Mouse (Mus musculus) midbrain, embryonic 12.5 days (tissue): ENCODE results near the gene Setd1b. TPM values are rescaled to one million over a fixed set of nuclear protein-coding genes. Genes with fewer than 3 reads are reported as not detected.

Experiments used
- ATAC-seq: fragments of 200-750 bp; cut with Nextera tagmentation; 2 replicates; pipeline ENCODE4 v1.8.0; 2017; ENCODE audit warnings: low read depth, moderate TSS enrichment, moderate library complexity; ENCODE audit not compliant: low FRiP score
- H3K27ac ChIP-seq: fragments of 300-500 bp; sonication (generic); replicated peaks from 2 replicates; pipeline ENCODE4 v1.5.1; 2016; ENCODE audit warnings: mild to moderate bottlenecking
- H3K27me3 ChIP-seq: fragments of 300-500 bp; sonication (generic); 2 replicates; pipeline ENCODE4 v1.6.1; 2016; ENCODE audit warnings: mild to moderate bottlenecking
- H3K36me3 ChIP-seq: fragments of 300-500 bp; sonication (generic); 2 replicates; pipeline ENCODE4 v1.6.1; 2016
- H3K4me1 ChIP-seq: fragments of 300-500 bp; sonication (generic); 2 replicates; pipeline ENCODE4 v1.6.1; 2016
- H3K4me2 ChIP-seq: fragments of 300-500 bp; sonication (generic); replicated peaks from 2 replicates; pipeline ENCODE4 v1.6.1; 2016; ENCODE audit warnings: mild to moderate bottlenecking, moderate library complexity
- H3K4me3 ChIP-seq: fragments of 300-500 bp; sonication (generic); 2 replicates; pipeline ENCODE4 v1.5.1; 2016; ENCODE audit warnings: mild to moderate bottlenecking
- H3K9ac ChIP-seq: fragments of 300-500 bp; sonication (generic); replicated peaks from 2 replicates; pipeline ENCODE4 v1.6.1; 2016; ENCODE audit warnings: mild to moderate bottlenecking, moderate library complexity
- H3K9me3 ChIP-seq: fragments of 300-500 bp; sonication (generic); 2 replicates; pipeline ENCODE4 v1.6.1; 2016; ENCODE audit warnings: mild to moderate bottlenecking
- WGBS: fragments of 180-500 bp; shearing (Covaris S2); methylation state at CpG from one replicate; pipeline ENCODE4 v1.1.7; 2016; 5-methylcytosine and 5-hydroxymethylcytosine counted together
- polyA plus RNA-seq: library from polyadenylated mRNA; unstranded; fragments of >200 nt; fragmentation: Nextera tagmentation; extraction: Ambion mirVana; gene quantifications from 2 replicates; pipeline ENCODE4 v1.2.1, GENCODE M21; 2016

Setd1b gene
- polyA plus RNA-seq, 1 experiment from 2014 or later, result 13.2 TPM

GRCm38 (mm10) chr5:123178792-123179191, 36.8 kb downstream of the Setd1b start:
- Histone ChIP-seq H3K36me3 (no peaks in the 10 kb centered on the region), H3K9ac (no peak overlapping the region), H3K4me2 (no peak overlapping the region), H3K27ac (no peak overlapping the region), H3K4me3 (no peak overlapping the region), H3K4me1 (no peaks in the 10 kb centered on the region), H3K27me3 (no peaks in the 10 kb centered on the region), H3K9me3 (0 out of 2 replicates have a peak, but pooled peaks cover 5% of the 10 kb centered on the region)
- WGBS, result 96% methylated on average over 5 of the region's 5 CpGs
- no peak for ATAC-seq

GRCm38 (mm10) chr5:123180390-123180789, 38.4 kb downstream of the Setd1b start:
- Histone ChIP-seq H3K4me2 (no peak overlapping the region), H3K9me3 (0 out of 2 replicates have a peak, but pooled peaks cover 5% of the 10 kb centered on the region), H3K4me1 (no peaks in the 10 kb centered on the region), H3K4me3 (no peak overlapping the region), H3K27ac (no peak overlapping the region), H3K27me3 (no peaks in the 10 kb centered on the region), H3K36me3 (no peaks in the 10 kb centered on the region), H3K9ac (no peak overlapping the region)
- WGBS, result 94% methylated on average over 15 of the region's 15 CpGs
- ATAC-seq, result no peak

GRCm38 (mm10) chr5:123181536-123181935, 39.5 kb downstream of the Setd1b start:
- H3K9me3 ChIP-seq, result 0 out of 2 replicates have a peak, but pooled peaks cover 5% of the 10 kb centered on the region
- no peak overlapping the region for H3K4me2 ChIP-seq
- WGBS, result 73% methylated on average over 6 of the region's 6 CpGs
- H3K4me3 ChIP-seq, result no peak overlapping the region
- H3K4me1 ChIP-seq, result no peaks in the 10 kb centered on the region
- ATAC-seq, result no peak
- no peak overlapping the region for H3K27ac ChIP-seq
- no peak overlapping the region for H3K9ac ChIP-seq
- no peaks in the 10 kb centered on the region for H3K27me3 ChIP-seq
- no peaks in the 10 kb centered on the region for H3K36me3 ChIP-seq

GRCm38 (mm10) chr5:123182651-123183050, 40.7 kb downstream of the Setd1b start, which contains the start of gene Hpd:
Gene Hpd, minus strand, starts transcription at chr5:123182727.
- Histone ChIP-seq H3K9ac (no peak within 1 kb of the TSS), H3K4me1 (no peaks in the 10 kb centered on the region), H3K36me3 (no peaks in the 10 kb centered on the region), H3K4me2 (no peak within 1 kb of the TSS), H3K27me3 (no peaks in the 10 kb centered on the region), H3K27ac (no peak within 1 kb of the TSS), H3K4me3 (no peak within 1 kb of the TSS), H3K9me3 (0 out of 2 replicates have a peak, but pooled peaks cover 5% of the 10 kb centered on the region)
- ATAC-seq, result no peak
- WGBS, result 85% methylated on average over 10 of the region's 10 CpGs

- ATAC-seq, result no peak
- Histone ChIP-seq H3K4me2 (no peak overlapping the region), H3K9ac (no peak overlapping the region), H3K4me1 (no peaks in the 10 kb centered on the region), H3K27me3 (no peaks in the 10 kb centered on the region), H3K36me3 (no peaks in the 10 kb centered on the region), H3K4me3 (no peak overlapping the region), H3K9me3 (no peaks in the 10 kb centered on the region), H3K27ac (no peak overlapping the region)
- 80% methylated on average over 6 of the region's 6 CpGs for WGBS
Observed at GRCm38 (mm10) chr5:123185966-123186365, 44.0 kb downstream of the Setd1b start.

- ATAC-seq, result no peak
- no peaks in the 10 kb centered on the region for H3K36me3 ChIP-seq
- no peaks in the 10 kb centered on the region for H3K4me1 ChIP-seq
- H3K9ac ChIP-seq, result no peak overlapping the region
- no peak overlapping the region for H3K4me2 ChIP-seq
- 88% methylated on average over 3 of the region's 3 CpGs for WGBS
- H3K27ac ChIP-seq, result no peak overlapping the region
- H3K4me3 ChIP-seq, result no peak overlapping the region
- no peaks in the 10 kb centered on the region for H3K27me3 ChIP-seq
- no peaks in the 10 kb centered on the region for H3K9me3 ChIP-seq
Observed at GRCm38 (mm10) chr5:123187306-123187705, 45.3 kb downstream of the Setd1b start.

- no peak overlapping the region for H3K4me2 ChIP-seq
- 77% methylated on average over 3 of the region's 3 CpGs for WGBS
- no peaks in the 10 kb centered on the region for H3K9me3 ChIP-seq
- H3K27me3 ChIP-seq, result no peaks in the 10 kb centered on the region
- H3K9ac ChIP-seq, result no peak overlapping the region
- peaks cover 4% of the 10 kb centered on the region; the same call in 1 of the 2 replicates for H3K4me1 ChIP-seq
- no peaks in the 10 kb centered on the region for H3K36me3 ChIP-seq
- ATAC-seq, result no peak
- H3K27ac ChIP-seq, result no peak overlapping the region
- H3K4me3 ChIP-seq, result no peak overlapping the region
Observed at GRCm38 (mm10) chr5:123190912-123191311, 48.9 kb downstream of the Setd1b start.

- Histone ChIP-seq H3K4me1 (peaks cover 4% of the 10 kb centered on the region; the same call in 1 of the 2 replicates), H3K36me3 (no peaks in the 10 kb centered on the region), H3K9me3 (no peaks in the 10 kb centered on the region), H3K27ac (no peak overlapping the region), H3K4me2 (no peak overlapping the region), H3K27me3 (no peaks in the 10 kb centered on the region), H3K4me3 (no peak overlapping the region), H3K9ac (no peak overlapping the region)
- no peak for ATAC-seq
- 90% methylated on average over 6 of the region's 6 CpGs for WGBS
Observed at GRCm38 (mm10) chr5:123191427-123191826, 49.4 kb downstream of the Setd1b start.

GRCm38 (mm10) chr5:123192606-123193150, 50.7 kb downstream of the Setd1b start:
- Histone ChIP-seq H3K9ac (no peak overlapping the region), H3K4me1 (peaks cover 4% of the 10 kb centered on the region; the same call in 1 of the 2 replicates), H3K4me3 (no peak overlapping the region), H3K27me3 (no peaks in the 10 kb centered on the region), H3K36me3 (no peaks in the 10 kb centered on the region), H3K27ac (no peak overlapping the region), H3K9me3 (no peaks in the 10 kb centered on the region), H3K4me2 (no peak overlapping the region)
- ATAC-seq, result no peak
- 51% methylated on average over 9 of the region's 9 CpGs for WGBS

GRCm38 (mm10) chr5:123193436-123193835, 51.4 kb downstream of the Setd1b start:
- no peak for ATAC-seq
- peaks cover 4% of the 10 kb centered on the region; the same call in 1 of the 2 replicates for H3K4me1 ChIP-seq
- WGBS, result 82% methylated on average over 5 of the region's 5 CpGs
- H3K4me2 ChIP-seq, result no peak overlapping the region
- no peaks in the 10 kb centered on the region for H3K36me3 ChIP-seq
- H3K27ac ChIP-seq, result no peak overlapping the region
- H3K9ac ChIP-seq, result no peak overlapping the region
- no peak overlapping the region for H3K4me3 ChIP-seq
- no peaks in the 10 kb centered on the region for H3K9me3 ChIP-seq
- H3K27me3 ChIP-seq, result no peaks in the 10 kb centered on the region

GRCm38 (mm10) chr5:123194856-123195255, 52.9 kb downstream of the Setd1b start:
- no peaks in the 10 kb centered on the region for H3K36me3 ChIP-seq
- no peaks in the 10 kb centered on the region for H3K27me3 ChIP-seq
- 87% methylated on average over 6 of the region's 6 CpGs for WGBS
- no peak overlapping the region for H3K4me2 ChIP-seq
- no peak overlapping the region for H3K27ac ChIP-seq
- no peak overlapping the region for H3K4me3 ChIP-seq
- no peak overlapping the region for H3K9ac ChIP-seq
- no peak for ATAC-seq
- H3K9me3 ChIP-seq, result no peaks in the 10 kb centered on the region
- peaks cover 4% of the 10 kb centered on the region; the same call in 1 of the 2 replicates for H3K4me1 ChIP-seq

- Histone ChIP-seq H3K4me2 (no peak overlapping the region), H3K4me1 (peaks cover 4% of the 10 kb centered on the region; the same call in 1 of the 2 replicates), H3K4me3 (no peak overlapping the region), H3K27ac (no peak overlapping the region), H3K9me3 (no peaks in the 10 kb centered on the region), H3K27me3 (no peaks in the 10 kb centered on the region), H3K36me3 (no peaks in the 10 kb centered on the region), H3K9ac (no peak overlapping the region)
- no peak for ATAC-seq
- WGBS, result 91% methylated on average over 16 of the region's 16 CpGs
Observed at GRCm38 (mm10) chr5:123195500-123196000, 53.6 kb downstream of the Setd1b start.
